Mouse (Mus musculus) testis, adult 2 months (tissue): Measurements from ENCODE around the gene Asmt.

Experiments
- CTCF ChIP-seq: fragments of 200-500 bp; IDR thresholded peaks from 2 replicates; pipeline ENCODE4 v1.5.1; 2012; ENCODE audit warnings: low read depth, mild to moderate bottlenecking, inconsistent platforms, low read length, moderate library complexity; ENCODE audit not compliant: control insufficient read depth, insufficient read depth, insufficient replicate concordance
- POLR2A ChIP-seq: fragments of 200-500 bp; IDR thresholded peaks from 2 replicates; pipeline ENCODE4 v1.6.1; 2012; ENCODE audit warnings: low read depth, mild to moderate bottlenecking, inconsistent platforms, low read length, moderate library complexity; ENCODE audit not compliant: control insufficient read depth

GRCm38 (mm10) chrX:170674229-170674771, 1.9 kb downstream of the Asmt start:
- TF ChIP-seq CTCF (no peak), POLR2A (no peak)
